ENCODE assay signal across 37 mouse cellular contexts in genomic region chr11:33946501-33946900, GRCm38 (mm10). TPM values are rescaled to one million over a fixed set of nuclear protein-coding genes. Genes with fewer than 3 reads are reported as not detected.
"Had no signal": no experiment of that assay in that cellular context is flagged by ENCODE, and none has a peak within 500 bp of the region (broad histone marks: within the 10 kb centered on the region; RNA-seq: fewer than 3 reads in every experiment).

No protein-coding gene starts in this region.

- H3K27ac ChIP-seq: limb, embryonic 10.5 days; limb, embryonic 12.5 days; limb, embryonic 13.5 days; limb, embryonic 15.5 days; liver, embryonic 12.5 days; liver, embryonic 13.5 days; liver, embryonic 14.5 days; liver, embryonic 15.5 days; lung, embryonic 15.5 days; macrophage; midbrain, embryonic 10.5 days; midbrain, embryonic 12.5 days; midbrain, embryonic 13.5 days; midbrain, embryonic 15.5 days; neural tube, embryonic 12.5 days had no signal

- H3K4me1 ChIP-seq: limb, embryonic 12.5 days; limb, embryonic 13.5 days; limb, embryonic 15.5 days; liver, embryonic 12.5 days; liver, embryonic 13.5 days; liver, embryonic 15.5 days; lung, embryonic 15.5 days; midbrain, embryonic 12.5 days; midbrain, embryonic 15.5 days; neural tube, embryonic 12.5 days had no signal

- H3K36me3 ChIP-seq: limb, embryonic 10.5 days; limb, embryonic 12.5 days; limb, embryonic 13.5 days; limb, embryonic 15.5 days; liver, embryonic 12.5 days; liver, embryonic 13.5 days; liver, embryonic 15.5 days; lung, embryonic 15.5 days; midbrain, embryonic 10.5 days; midbrain, embryonic 12.5 days; midbrain, embryonic 13.5 days; midbrain, embryonic 15.5 days; neural tube, embryonic 12.5 days had no signal

- H3K9ac ChIP-seq: limb, embryonic 12.5 days; limb, embryonic 13.5 days; limb, embryonic 15.5 days; liver, embryonic 12.5 days; liver, embryonic 13.5 days; liver, embryonic 14.5 days; liver, embryonic 15.5 days; liver, postnatal 0 days; lung, embryonic 14.5 days; lung, embryonic 15.5 days; midbrain, embryonic 12.5 days; midbrain, embryonic 13.5 days; midbrain, embryonic 15.5 days; neural tube, embryonic 12.5 days had no signal

- ATAC-seq: liver, embryonic 12.5 days; liver, postnatal 0 days; lung, postnatal 0 days; midbrain, embryonic 13.5 days; midbrain, embryonic 15.5 days; midbrain, embryonic 16.5 days had no signal

- H3K9me3 ChIP-seq: limb, embryonic 10.5 days; limb, embryonic 12.5 days; limb, embryonic 15.5 days; liver, embryonic 12.5 days; liver, embryonic 13.5 days; liver, embryonic 15.5 days; lung, embryonic 15.5 days; midbrain, embryonic 10.5 days; midbrain, embryonic 12.5 days; midbrain, embryonic 13.5 days; midbrain, embryonic 15.5 days; neural tube, embryonic 12.5 days had no signal

- DNase-seq: left cerebral cortex, postnatal 4 days; liver; liver, embryonic 13.5 days; liver, postnatal 0 days; lung, adult 18-20 months; lung, adult 2 months; lung, embryonic 14.5 days; lung, postnatal 10 days; lung, postnatal 14 days; lung, postnatal 36 days; lung, postnatal 4 days; midbrain, embryonic 14.5 days had no signal

- H3K4me3 ChIP-seq: limb, embryonic 10.5 days; limb, embryonic 12.5 days; limb, embryonic 13.5 days; limb, embryonic 15.5 days; liver, embryonic 12.5 days; liver, embryonic 13.5 days; liver, embryonic 15.5 days; lung, embryonic 15.5 days; megakaryocyte, embryonic 14.5 days; midbrain, embryonic 10.5 days; midbrain, embryonic 12.5 days; midbrain, embryonic 13.5 days; midbrain, embryonic 15.5 days; myocyte; neural tube, embryonic 12.5 days had no signal

- H3K4me2 ChIP-seq: limb, embryonic 12.5 days; limb, embryonic 13.5 days; limb, embryonic 15.5 days; liver, embryonic 11.5 days; liver, embryonic 12.5 days; liver, embryonic 13.5 days; liver, embryonic 15.5 days; lung, embryonic 14.5 days; lung, embryonic 15.5 days; midbrain, embryonic 11.5 days; midbrain, embryonic 12.5 days; midbrain, embryonic 13.5 days; midbrain, embryonic 15.5 days; neural tube, embryonic 12.5 days had no signal

- H3K27me3 ChIP-seq: limb, embryonic 13.5 days; limb, embryonic 15.5 days; liver, embryonic 12.5 days; liver, embryonic 13.5 days; liver, embryonic 15.5 days; lung, embryonic 15.5 days; midbrain, embryonic 12.5 days; midbrain, embryonic 13.5 days; midbrain, embryonic 15.5 days; neural tube, embryonic 12.5 days had no signal

RNA-seq across cellular contexts. Expression of gene Kcnmb1, which starts 16.3 kb away (rescaled TPM):
- total RNA-seq: liver, adult 2 months; megakaryocyte progenitor cell, adult 5-6 weeks; megakaryocyte, adult 5-6 weeks; megakaryocyte-erythroid progenitor cell, adult 5-6 weeks; monocyte, adult 5-6 weeks had no signal
- polyA plus RNA-seq: liver, embryonic 15.5 days; macrophage had no signal

RNA-seq across cellular contexts. Expression of gene Kcnip1, which starts 46.5 kb away (rescaled TPM):
- total RNA-seq: liver, adult 2 months; megakaryocyte progenitor cell, adult 5-6 weeks; megakaryocyte-erythroid progenitor cell, adult 5-6 weeks; monocyte, adult 5-6 weeks had no signal
- polyA plus RNA-seq: liver, adult 2 months; liver, postnatal 0 days; macrophage; myocyte had no signal
